Mouse (Mus musculus) cerebellum, postnatal 36 days (tissue): ENCODE results near the gene Qser1.

Experiments
- DNase-seq, 2 experiments: peaks; one replicate each; pipeline ENCODE4 v3.0.0; 2021 to 2022; ENCODE audit warnings: mixed read lengths in 2 of 2

Gene Qser1

DNA sequence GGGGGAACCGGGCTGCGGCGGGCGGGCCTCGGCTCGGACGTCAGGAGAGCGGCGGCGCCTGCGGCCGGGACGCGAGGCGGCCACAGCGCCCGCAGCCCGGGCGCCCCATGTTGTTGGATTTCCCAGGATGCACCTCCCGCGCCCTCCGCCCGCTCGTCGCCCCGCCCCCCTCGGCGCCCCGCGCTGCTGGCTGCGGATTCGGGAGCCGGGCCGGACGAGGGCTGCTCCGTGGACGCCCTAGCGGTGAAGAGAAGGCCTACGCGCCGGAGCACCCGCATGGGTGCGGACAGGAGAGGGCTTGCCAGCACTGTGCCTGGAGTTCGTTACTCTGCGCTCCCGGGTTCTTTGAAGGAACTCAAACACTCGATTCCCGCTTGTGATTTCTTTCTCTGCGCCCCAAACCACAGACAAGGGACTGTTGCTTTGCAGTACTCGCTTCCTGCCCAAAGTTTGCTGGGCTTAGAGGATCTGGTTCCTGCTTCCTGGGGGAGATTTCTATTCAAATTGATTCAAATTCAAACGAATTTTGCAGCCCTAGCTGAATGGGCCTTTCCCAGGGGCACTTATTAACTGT is 393 bp upstream of the Qser1 start:
- DNase-seq, result peak; percentile 87 to 92

DNA sequence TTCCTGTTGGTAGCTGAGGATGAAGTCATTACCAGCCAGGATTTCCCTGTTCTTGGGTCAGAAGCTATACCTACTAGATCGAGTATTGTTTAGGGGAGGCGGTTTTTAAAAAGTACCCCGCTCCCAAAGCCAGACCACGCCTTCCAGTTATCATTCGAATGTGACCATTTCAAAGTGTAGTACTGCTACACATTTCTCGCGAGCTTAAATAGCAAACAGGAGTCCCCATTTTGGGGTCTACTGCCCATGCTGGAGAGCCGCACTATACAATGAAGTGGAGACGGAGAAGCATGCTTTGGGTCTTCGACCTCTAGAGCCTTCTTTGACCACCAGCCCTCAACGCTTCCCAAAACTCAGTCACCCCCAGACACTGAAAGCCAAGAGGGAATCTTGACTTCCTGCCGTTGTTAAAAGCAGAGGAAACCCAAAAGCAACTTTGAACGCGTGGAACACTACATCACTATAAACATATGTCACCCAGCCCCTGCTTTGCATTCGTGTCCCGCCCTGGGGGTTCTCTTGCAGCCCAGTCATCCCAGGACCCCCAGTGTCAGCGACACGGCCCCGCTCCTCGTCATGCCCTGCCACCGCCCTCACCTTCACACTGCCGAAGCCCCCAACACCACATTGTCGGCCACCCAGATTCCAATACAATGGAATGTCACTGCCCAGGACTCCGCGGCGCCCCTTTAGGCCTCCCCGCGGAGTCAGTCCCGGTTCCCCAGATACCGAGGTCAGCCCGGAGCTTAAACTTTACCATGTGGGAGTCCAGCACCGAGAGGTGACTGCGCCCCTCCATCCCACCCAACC is 794 bp downstream of the Qser1 start:
- peak; percentile 32 to 35 for DNase-seq

DNA sequence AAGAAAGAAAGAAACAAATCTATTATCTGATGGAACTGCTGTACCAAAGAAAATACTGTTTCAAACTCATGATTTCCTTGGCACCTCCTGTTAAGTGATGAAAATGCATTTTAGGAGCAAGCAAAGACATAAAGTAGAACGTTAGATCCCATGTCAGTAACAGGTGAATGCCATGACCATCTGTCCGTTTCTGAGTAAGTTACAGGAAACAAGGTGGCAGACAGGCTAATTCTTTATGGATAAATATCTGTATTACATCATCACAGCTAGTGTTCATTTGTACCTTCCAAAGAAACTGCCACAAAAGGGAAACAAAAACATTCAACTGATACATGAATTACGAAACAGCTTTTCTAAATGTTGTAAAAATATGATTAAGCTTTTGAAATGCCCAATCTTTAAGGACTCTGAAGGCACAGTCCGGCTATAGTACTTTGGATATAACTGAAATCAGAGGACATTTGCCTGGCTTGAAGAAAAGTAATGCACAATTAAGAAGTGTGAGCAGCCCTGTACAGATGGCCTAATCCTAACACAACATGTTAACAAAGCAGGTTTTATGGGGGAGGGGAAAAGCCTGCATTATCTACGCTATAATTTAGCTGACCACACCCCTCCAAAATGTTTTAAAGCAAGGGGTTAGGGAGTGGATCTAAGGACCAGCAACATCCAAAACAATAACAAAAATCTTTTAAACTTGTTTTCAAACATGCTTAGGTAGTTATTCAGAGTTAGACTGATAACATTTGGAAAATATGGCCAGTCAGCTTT is 2.2 kb downstream of the Qser1 start:
- no peak for DNase-seq

DNA sequence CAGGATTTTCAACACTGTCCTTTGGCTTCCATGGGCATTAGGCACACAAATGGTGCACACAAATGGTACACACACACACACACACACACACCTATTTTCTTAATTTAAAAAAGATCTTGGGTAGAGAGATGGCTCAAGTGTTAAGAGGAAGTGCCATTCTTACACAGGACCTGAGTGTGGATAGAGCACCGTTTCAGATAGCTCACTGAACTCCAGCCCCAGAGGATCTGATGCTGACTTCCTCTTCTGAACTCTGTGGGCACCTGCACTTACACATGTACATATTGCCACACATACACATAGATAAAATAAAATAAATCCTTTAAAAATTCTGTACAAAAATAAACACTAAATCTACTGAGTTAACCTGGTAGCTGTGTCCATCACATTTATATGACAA is 11.1 kb downstream of the Qser1 start:
- DNase-seq, result no peak

DNA sequence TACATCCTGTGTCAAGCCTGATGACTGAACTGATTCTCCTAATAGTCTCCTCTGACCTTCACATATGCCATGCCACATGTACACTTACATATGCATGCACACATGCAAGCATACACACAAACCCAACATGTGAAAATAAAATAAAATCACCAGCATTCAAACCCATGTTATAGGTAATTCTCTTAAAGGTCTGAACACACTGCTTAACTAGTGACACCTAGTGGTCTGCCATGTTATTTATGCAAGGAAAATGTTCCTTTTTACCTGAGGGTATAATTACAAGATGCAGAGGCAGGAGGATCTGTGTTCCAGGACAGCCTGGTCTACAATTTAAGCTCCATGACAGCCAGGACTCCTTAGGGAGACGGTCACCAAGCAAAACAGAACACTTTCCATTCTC is 41.8 kb downstream of the Qser1 start:
- peak in 1 of 2 experiments; percentile 7 for DNase-seq

DNA sequence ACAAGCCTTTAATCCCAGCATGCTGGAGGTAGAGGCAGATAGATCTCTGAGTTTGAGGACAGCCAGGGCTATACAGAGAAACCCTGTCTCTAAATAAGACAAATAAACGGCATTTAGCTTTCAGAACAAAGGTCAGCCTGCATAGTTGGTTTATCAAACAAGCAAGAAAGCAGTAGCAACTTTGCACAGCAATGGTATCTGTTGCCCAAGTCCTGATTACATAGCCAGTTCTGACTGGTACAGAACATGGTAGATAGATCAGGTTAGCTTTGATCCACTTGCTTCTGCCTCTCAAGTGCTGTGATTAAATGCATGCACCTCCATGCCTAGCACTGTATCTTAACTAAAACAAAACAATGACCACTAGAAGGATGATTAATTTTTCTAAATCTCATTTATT is 47.9 kb downstream of the Qser1 start:
- no peak for DNase-seq

DNA sequence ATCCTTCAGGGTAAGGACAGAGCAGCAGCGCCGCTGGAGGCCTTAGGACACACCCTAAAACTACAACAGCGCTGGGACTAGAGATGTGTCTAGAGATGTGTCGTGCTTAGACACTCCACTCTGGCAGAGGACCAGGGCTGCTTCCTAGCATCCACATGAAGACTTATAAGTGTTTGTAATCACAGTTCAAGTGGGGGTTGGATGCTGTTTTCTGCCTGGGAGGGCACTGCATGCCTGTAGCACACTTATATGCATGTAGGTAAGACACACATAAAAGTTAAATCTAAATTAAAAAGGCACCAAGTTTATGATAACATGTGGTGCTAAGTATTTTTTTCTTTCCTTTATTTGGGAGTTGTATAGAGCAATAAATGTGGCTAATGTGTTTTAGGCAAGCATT is 52.5 kb downstream of the Qser1 start:
- no peak for DNase-seq

DNA sequence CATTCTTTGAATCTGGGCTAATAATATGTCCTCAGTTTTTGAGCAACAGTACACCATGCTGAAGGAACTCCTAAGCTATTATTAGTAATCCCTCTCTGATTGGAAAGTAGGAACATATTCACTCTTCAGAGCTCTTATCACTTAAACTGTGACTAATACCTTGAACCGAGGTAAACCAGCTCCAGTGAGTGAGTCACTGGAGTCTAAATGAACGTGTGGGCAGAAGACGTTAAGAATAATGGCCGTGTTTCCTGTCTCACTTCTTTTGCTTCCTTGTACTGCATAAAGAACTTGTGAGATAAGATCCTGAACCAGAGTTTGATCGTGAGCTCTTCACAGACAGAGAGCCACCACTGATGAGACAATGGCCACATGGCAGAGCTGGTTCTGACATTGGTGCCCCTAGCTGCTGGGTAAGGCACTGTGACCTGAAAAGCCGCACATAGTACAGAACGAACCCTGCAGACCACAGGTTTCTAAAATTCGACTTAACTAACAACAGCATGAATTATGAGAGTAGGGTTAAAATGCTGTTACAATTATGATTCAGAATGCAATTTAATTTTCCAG is 53.3 kb downstream of the Qser1 start:
- no peak for DNase-seq

DNA sequence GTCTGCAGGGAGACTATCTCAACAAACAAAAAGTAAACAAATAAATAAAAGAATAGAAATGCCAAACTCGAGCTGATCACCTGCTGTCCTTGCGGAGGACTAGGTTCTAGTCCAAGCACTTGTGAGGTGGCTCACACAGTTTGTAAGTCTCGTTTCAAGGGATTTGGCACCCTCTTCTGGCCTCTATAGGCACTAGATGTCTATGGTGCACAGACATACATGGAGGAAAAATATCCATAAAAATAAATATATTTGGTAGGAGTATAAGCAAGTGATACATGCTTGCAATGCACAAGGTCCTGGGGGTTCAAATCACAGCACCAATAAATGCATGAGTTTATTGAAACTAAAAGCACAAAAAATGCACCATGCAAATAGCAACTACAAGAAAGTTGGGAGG is 65.9 kb downstream of the Qser1 start:
- no peak for DNase-seq

DNA sequence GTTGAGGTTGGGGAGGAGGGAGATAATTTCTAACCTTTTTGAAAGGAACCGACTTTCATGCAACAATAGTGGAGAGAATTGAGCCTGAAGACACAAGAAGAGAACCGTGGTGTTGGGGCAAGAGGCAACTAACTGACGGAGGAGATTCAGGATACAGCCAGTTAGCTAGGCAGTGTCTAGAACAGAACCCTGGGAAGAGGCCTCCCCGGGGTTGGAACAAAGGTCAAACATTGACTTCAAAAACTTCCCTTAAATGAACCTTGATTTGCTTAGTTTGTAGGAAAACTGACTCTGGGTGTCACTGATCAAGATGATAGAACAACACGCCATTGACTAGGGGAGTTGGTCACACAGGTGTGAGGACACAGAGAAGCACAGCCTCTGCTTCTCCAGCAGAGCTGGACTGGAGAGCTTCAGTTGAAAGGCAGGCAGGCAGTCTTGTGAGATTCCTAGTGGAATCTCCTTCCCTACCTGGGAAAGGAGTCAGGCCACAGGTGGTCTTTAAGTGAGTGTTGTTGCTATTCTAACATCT is 67.8 kb downstream of the Qser1 start:
- DNase-seq, result no peak

DNA sequence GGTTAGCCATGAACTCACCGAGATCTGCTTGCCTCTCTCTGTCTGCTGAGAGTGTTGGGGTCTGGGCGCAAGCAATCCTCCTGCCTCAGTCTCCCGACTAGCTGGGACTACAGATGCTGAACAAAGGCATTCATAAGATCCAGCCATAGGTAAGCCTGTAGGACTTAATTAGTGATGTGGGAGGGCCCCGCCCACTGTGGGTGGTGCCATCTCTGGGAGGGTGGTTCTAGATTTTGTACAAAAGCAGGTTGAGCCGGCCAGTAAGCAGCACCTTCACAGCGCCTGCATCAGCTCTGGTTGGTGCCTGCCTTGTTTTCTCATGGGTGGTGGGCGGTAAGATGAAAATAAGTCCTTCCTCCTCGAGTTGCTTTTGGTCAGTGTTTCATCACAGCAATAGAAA is 70.3 kb downstream of the Qser1 start:
- DNase-seq, result no peak

DNA sequence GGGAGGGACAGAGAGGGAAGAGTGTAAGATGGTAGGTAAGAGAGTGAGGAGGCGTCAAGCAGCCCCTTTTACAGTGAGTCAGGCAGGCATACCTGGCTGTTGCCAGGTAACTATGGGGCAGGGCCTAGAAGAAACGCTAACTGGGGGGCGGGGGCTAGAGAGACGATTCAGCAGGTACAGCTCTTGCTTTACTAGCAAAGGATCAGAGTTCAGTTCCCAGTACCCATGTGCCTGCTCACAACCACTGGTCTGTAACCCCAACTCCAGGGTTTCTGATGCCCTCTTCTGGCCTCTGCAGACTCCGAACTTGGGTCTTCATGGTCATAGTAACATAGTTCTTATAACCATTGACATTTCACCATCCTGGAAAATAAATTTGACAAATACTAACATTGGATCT is 72.6 kb downstream of the Qser1 start:
- no peak for DNase-seq

DNA sequence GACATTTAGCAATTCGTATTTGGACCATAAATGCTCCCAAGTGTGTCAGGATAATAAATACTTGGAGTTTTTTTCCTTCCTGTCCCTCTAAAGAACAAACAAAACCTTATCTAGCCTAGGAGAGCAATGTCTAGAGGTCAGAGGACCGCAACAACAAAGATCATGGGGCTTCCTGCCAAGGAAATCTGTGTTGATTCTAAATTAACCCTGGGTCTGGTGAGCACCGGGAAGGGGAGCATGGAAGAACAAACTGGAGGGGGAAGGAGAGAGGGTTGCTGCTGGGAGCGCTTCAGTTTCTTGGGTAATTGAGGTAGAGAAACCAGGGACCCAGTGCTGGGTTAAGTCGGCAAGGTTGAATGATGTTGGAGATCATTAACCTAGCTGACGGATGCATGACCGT is 73.4 kb downstream of the Qser1 start:
- DNase-seq, result no peak

DNA sequence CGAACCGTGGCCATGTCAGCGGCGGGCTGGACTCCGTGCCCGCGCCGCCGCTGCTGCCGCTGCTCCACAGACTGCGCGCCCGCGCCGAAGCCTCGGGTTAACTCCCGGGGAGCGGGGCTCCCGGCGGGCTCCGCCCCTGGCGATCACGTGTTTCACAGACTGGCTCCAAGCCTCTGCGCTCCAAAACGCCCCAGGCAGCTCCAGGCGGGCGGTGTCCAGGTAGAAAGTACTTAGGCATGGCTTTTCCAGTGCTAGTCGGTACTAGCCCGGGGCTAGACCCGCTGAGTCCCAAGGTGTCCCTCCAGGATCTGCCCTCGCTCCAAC is 73.9 kb downstream of the Qser1 start, which contains the start of gene Depdc7:
Gene Depdc7 (minus strand): TSS at position 138 of the 324 bp plus-strand sequence.
- peak; percentile 75 to 84 for DNase-seq

DNA sequence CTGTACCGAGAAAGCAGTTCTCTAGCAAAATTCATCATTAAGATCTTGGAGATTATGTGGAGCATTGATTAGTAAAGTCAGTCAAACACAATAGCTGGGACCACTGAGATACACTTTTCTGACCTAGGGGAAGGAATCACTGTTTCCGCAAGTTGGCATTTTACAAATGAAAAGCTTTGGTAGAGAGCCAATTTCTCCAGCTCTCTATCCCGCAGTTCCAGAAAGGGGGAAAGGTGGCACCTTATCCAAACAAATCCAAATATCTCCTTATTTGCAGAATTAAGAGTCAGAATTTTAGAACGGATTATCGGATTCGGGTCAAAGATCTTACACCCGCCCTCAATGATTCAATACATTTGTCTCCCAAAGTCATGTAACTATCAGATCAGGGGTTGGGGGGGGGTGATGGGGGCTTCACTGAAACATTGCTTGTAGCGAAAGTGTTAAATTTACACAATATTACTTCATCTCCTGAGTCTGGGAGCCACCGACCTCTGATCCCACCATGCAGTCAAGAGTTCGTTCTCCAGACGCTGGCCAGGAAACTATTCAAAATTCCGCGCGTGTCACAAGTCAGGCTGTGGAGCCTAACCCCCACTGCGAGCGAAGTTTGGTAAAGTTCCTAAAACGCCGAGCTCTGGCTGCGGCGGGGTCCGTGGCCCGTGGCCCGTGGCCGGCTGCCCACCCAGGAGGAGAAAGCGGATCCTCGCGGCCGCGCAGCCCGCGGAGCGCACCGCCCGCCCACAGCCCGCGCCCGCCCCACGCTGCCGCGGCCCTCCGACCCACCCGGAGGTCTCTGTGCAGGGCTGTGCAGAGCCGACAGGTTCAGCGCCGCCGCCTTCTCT is 74.4 kb downstream of the Qser1 start:
- no peak for DNase-seq

DNA sequence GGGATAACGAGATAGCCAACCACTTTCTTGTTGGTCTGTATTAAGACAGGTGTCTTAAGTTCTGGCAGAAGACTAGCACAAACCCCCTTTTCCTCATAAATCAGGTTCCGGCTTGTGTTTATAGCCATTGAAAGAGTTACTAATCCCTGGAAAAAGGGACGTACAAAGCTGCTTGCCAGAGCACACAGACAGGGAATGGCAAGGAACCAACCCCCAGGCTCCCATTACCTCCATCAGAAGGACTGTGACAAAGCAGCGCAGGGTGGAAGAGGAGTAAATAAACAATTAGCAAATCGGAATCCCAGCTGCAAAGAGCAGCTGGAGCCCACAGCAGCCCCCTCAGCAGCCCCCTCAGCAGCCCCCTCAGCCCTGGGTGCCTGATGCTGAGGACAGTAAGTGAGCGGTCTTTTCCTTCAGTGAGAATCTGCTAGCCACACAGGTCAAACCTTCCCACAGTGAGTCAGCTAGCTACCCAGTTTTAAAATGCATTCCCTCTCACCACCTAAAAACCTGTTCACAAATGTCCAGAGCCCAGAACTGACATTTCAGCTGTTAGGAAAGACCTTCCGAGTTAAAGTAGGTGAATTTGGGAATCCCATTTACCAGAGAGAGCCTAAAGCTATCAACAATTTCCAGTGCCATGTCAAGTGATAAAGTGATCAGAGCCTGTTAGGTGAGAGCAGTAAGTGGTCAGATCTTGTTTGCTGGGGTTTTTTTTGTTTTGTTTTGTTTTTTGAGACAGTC is 75.4 kb downstream of the Qser1 start:
- DNase-seq, result no peak

DNA sequence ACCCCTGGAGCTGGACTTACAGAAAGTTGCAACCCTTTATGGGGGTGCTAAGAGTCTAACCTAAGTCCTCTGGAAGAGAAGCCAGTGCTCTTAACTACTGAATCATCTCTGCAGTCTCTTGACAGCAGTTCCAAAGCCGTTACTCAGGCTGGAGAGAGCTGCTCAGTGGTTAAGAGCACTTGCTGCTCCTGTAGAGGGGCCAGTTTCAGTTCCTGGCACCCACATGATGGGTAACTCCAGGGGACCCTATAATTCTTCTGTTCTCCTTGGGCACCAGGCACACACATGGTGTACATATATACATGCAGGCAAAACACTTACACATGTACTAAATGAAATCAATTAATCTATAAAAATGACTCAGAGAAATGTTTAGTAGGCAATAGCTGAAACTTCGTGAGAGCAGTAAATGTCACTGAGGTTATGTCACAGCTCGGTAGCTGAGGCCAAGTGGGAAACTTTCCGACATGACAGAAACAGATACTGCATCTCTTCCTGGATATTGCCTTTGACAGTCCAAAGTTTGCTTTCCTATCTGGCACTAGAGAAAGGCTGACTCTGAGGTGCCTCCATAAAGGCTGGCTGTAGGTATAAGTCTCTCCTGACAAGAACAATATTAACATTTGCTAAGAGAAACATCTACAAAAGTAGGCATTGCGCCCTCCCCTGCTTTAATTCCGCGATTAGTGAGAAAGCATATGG is 76.2 kb downstream of the Qser1 start:
- DNase-seq, result no peak

DNA sequence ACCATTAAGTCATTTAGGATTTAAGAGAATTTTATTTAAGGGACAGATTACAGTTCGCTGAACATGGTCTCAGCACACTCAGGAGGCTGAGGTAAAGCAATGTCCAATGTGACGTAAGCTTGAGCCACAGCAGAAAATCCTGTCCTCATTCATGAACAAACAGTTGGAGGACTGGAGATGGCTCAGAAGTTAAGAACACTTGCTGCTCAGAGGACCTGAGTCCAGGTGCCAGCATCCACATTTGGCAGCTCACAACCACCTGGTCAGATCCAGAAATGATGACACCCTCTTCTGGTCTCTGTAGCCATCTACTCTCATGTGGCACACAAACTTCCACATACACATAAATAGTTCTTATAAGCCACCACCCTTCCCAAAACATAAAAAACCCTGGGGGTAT is 76.9 kb downstream of the Qser1 start:
- DNase-seq, result no peak

DNA sequence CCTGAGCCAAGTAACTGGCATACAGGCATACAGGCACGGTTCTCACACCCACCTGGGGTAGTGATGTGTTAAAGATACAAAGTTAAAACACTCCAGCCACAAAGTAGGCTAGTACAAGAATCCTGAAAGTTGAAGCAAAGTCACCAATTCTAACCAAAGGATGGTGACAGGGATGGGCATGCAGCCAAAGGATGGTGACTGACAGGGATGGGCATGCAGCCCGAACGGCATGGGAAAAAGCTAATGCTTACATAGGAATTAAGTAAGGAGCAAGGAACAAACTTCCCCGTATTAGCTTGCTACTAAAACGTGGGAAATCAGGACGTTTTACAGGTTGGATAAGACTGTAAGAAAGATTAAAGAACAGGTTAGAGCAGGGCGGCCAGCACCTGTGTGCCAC is 80.3 kb downstream of the Qser1 start:
- DNase-seq, result no peak

DNA sequence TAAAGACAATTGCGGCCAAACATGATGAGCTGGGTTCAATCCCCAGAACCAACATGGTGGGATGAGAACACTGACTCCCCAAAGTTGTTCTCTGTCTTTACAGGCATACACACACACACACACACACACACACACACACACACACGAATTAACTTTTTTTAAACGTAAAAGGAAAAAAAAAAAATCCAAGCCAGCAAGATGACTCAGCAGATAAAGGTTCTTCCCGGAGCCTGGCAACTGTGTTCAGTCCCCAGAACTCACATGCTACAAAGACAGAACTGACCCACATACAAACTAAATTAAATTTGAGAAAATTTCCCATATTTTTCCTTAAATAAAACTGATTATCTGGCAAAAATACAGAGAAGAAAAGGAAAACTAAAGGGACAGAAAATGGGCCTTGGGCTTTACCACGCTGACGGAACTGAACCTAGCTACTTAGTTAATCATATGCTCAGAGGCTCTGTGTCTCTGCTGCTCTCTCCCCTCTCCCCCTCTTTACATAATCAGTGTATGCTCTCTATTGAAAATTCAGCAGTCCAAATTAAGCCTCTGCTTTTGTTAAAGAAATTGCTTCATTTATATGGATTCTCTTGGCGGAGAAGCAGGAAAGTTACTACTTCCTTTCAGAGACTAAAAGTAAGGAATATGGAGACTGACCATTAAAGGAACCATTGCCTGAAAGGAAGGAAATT is 83.9 kb downstream of the Qser1 start:
- DNase-seq, result no peak
